Mouse (Mus musculus): Measurements from ENCODE around the gene Fgf18.
A peak's percentile ranks its signal among the peaks of the same experiment; 100 is the strongest.

Gene Fgf18

GRCm38 (mm10) chr11:33150364-33150763 lies 3.2 kb upstream of the Fgf18 start:
- DNase-seq (ENCODE audit: low read depth, low spot score) = no peak

DNA sequence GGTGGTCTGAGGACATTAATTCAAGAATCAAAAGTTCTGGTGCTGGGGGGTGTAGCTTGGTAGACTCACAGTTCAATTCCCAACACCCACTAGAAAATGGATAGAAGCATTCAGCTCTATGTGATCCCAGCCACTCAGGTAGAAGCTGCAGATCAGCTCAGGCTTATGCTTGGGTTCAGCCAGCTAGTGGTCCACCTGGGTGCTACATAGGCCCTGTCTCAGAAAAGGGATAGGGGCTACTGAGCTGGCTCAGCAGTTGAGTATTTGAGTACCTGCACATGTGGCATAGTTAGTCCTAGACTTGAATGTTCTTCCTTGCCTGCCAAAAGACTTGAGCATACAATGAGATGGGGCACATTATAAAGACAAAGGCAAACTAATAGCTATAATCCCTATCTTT lies 2.3 kb upstream of the Fgf18 start:
- peak; percentile 27 for DNase-seq (ENCODE audit: low read depth, low spot score)

DNA sequence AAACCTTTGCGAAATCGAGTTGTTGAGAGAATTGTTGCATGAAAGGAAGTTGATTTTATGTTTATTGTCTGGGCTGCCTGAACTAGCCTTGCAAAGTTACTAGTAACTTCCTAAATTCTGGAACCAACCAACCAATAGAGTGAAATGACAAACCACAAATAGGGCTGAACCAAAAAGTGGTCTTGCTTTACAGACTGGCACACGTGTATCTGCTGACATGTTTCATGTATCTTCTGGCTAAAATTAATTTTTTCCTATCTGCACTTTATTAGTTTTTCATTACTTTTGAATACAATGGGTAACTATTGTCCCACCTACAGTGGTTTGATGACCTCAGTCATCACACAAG lies 1.9 kb upstream of the Fgf18 start:
- DNase-seq (ENCODE audit: low read depth, low spot score) = peak; percentile 26

- peak; percentile 62 for DNase-seq (ENCODE audit: low read depth, low spot score)
Measured at GRCm38 (mm10) chr11:33148338-33149087, 1.3 kb upstream of the Fgf18 start.

DNA sequence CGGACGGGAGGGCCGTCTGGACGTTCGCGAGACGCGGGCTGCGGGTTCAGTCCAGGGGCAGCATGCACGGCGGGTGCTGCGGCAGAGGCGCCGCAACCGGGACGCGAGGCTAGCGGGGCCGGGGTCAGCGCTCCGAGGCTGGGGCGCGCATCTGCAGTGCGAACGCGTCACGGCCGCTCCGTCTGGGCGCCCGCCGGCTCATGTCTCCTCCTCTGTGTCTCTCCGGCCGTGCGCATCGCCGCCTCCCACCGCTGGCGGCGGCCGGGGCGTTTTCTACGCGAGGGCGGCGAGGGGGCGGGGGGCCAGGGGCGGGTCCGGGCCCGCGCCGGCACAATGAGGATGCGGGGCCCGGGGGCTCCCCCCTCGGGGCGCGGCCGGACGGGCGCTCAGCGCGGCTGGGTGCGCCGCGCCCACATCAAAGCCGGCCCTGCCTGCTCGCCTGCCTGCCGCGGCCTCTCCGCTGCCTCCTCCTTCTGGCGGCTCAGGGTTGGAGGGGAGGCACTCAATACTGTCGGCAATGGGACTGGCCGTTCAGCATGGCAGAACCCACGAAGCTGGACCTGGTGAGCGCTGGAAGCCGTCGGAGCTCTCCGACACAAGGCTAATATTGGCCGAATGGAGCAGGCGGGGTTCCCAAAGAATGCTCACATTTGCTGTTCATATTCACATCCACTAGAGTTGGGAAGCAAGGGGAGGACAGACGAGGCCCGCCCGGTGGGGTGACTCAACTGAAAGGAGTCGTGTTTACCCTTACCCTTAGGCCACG lies 555 bp upstream of the Fgf18 start:
- DNase-seq (ENCODE audit: low read depth, low spot score) = no peak

DNA sequence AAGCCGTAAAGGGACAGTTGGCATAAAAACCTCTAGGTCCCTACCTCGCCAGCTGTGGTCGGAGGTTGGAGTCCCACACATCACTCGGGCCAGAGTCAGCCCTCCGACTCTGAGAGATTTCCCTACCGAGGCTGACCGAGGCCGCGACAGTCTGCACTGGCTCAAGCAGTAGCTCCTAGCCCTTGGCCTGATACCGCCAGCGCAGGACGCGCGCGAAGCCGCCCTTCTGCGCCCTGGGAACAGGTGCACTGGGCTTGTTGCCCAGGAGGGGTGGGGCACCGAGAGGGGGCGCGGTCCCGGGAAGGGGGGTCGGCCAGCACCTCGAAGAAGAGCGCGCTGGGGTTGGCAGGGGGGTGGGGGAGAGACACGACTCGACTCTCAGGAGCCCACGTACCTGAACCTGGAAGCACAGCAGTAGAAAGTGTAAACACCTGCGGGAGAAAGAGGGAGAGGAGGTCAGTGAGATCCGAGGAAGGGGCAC lies 509 bp downstream of the Fgf18 start:
- DNase-seq (ENCODE audit: low read depth, low spot score) = no peak

DNA sequence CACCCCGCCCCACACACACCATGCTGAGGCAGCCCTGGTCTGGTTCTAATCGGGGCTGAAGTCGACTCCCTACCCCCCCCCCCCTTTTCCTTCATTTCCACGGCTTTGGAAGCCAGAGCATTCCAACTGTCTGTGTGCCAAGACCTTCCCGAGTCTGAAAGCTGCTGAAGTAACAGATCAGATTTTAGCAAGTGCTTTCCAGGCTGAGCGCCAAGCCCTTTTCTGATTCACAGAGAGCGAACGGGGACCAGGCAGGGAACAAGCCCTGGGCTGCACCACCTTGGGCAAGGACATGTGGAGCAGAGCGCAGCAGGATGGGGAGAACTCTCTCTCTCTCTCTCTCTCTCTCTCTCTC lies 1.1 kb downstream of the Fgf18 start:
- no peak for DNase-seq (ENCODE audit: low read depth, low spot score)

- no peak for DNase-seq (ENCODE audit: low read depth, low spot score)
Measured at GRCm38 (mm10) chr11:33145201-33146142, 1.7 kb downstream of the Fgf18 start.

DNA sequence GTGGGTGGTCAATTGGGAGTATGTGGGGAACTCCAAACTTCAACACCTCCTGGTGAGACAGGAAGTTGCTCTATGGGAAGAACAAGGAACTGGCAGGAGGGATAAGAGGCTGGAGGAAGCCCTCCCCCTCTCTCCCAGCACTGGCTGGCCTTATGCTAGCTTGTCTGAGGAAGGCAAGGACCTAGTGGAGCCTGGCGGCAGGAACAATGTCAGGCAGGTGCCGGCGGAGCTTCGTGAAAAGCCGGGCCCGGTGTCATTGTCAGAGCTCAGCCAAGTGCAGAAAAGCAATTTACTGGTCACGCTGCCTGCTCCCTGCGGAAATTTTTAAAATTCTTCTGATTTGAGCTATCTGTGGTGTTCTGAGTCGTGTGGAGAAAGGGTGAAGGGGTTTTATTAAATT lies 3.3 kb downstream of the Fgf18 start:
- DNase-seq (ENCODE audit: low read depth, low spot score) = no peak

GRCm38 (mm10) chr11:33142801-33143200 lies 4.4 kb downstream of the Fgf18 start:
- no peak for DNase-seq (ENCODE audit: low read depth, low spot score)

GRCm38 (mm10) chr11:33140111-33140460 lies 7.1 kb downstream of the Fgf18 start:
- no peak for DNase-seq (ENCODE audit: low read depth, low spot score)

DNA sequence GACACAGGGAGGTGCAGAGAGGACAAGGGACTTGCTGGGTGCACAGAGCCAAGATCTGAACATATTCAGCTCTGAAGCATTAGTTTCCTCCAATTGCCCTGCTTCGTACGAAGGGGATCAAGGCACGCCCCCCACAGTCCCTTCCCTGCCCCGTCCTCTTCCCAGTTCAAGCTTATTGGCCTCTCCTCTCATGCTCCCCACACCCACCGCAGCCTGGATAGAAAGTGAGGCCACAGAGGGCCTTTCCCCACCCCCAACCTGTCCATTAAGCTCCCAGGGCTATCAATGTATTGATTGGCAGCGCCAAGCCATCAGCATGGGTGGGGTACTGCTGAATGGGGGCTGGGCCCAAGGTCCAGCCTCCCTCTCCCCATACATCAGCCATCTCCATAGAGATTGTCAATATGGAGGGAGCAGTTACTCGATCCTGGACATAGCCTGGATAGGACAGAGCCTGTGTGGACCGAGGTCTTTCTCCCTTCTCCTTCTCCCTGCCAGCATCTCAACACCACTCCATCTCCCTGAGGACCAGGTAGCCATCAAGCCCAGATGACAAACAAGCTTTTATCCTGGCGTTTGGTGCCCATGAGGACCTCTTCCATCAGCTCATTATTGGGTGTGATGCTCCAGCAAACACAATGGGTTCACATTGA lies 7.6 kb downstream of the Fgf18 start:
- no peak for DNase-seq (ENCODE audit: low read depth, low spot score)

GRCm38 (mm10) chr11:33138686-33139085 lies 8.5 kb downstream of the Fgf18 start:
- no peak for DNase-seq (ENCODE audit: low read depth, low spot score)

- no peak for DNase-seq (ENCODE audit: low read depth, low spot score)
Measured at GRCm38 (mm10) chr11:33134391-33134986, 12.7 kb downstream of the Fgf18 start.

GRCm38 (mm10) chr11:33132619-33133338 lies 14.4 kb downstream of the Fgf18 start:
- no peak for DNase-seq (ENCODE audit: low read depth, low spot score)

GRCm38 (mm10) chr11:33127058-33127457 lies 20.1 kb downstream of the Fgf18 start:
- no peak for DNase-seq (ENCODE audit: low read depth, low spot score)

- no peak for DNase-seq (ENCODE audit: low read depth, low spot score)
Measured at GRCm38 (mm10) chr11:33122575-33123268, 24.5 kb downstream of the Fgf18 start.

DNA sequence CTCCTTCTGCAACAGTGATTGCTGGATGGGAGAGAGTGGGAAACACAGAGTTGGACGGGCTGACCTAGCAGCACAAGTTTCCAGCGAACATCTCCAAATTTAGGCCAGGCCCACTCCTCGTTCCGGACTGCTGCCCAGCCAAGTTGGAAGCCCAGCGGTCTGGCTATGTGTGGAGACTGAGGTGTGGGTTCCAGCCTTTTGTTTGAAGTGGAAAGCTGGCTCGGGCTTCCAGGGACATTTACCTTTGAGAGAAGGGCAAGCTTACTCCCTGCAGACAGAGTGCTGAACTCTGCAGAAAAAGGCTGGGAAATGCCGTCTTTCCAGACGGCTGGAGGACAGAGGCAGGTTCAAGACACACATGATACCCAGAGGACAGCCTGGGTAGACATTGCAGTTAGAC lies 27.6 kb downstream of the Fgf18 start:
- no peak for DNase-seq (ENCODE audit: low read depth, low spot score)

DNA sequence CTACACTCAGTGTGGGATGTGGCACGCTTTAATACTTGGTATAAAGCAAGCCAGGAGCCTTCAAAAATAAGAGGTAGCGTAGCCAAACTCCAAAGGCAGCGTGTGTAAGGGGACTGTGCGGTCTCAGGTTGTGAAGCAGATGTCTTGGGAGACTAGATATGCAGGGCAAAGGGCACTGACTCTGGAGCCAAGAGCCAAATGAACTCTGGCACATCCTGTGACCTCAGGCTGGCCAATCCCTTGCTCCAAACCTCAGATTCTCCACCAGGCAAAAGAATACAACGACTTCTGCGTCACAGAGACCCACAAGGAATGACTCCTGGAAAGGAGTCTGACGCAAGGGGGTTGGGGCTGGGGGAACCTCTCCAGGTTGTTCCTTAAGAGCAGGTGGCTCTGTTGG lies 28.1 kb downstream of the Fgf18 start:
- no peak for DNase-seq (ENCODE audit: low read depth, low spot score)

DNA sequence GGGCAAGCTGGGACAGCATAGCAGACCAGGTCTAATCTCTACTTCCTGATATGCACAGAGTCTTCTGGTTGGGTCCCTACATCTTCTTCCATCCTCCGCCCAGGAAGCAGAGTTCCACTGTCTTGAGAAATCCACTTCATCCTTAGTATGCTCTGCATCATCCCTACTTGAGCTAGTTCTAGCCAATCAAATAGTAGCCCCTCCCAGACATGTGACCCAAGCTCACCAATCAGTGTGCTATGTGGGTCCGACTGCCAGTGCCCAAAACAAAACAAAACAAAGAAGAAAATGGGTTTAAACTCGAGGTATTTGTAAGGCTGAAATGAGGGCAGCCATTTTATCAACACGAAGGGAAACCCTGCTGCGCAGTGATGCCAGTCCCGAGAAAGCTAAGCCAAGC lies 28.7 kb downstream of the Fgf18 start:
- peak; percentile 17 for DNase-seq (ENCODE audit: low read depth, low spot score)
